Mouse (Mus musculus): ENCODE results near the gene Cybrd1.

Cybrd1 gene

DNA sequence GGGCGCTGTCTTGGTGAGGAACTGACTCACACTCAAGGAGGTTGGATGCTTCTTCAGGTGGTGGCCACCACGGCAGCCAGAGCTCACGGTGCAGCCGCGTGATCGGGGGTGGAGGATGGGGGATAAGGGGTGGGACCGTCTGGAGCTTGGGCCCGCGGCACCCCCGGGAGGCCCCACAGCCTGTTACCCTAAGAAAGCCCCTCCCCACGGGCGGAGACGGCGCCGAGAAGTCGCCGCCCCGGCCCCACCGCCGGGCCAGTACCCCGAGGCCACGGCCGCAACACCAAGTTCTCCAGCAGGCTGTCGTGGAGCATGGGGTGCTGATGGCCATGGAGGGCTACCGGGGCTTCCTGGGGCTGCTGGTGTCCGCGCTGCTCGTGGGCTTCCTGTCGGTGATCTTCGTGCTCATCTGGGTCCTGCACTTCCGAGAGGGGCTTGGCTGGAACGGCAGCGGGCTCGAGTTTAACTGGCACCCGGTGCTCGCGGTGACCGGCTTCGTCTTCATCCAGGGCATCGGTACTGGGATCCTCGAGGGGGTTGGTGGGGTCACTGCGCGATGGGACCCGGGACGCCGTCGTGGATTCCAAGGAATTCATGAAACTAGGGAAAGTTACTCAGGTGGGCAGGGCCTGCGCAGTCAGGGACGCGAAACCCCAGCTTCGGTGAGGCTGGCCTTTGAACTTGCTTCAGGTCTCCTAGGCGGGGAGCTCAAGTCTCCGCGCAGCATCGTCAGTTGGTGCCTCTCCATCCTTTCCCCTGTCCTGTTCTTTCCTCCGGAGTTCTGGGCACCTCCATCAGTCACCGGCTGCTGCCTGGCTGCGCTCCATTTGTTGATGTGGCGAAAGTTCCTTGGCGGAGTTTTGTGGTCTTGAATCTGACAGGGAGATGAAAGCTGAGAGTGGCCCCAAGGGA is at the start of gene Cybrd1:
Cybrd1 (plus strand) TSS at position 127 of the 912 bp plus-strand sequence.
- DNase-seq (ENCODE audit: low spot score in 2 of 2) = no peak

DNA sequence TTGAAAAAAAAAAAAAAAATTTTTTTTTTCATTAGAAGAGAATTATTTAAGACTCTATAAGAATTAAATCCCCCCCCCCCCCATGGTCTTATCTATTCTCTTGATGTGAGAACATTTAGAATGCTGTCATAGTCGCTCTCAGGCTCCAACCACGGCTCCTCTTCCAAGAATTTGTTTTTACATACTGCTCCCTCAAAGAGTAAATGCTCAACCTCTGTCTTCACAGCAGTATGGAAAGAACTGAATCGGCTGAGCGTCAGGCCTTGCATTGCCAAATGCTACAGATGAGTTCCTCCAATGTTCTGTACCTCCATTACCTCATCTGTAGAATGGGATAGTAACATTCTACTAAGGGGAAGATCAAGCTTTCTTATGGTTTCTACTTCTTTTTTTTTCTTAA is 46.1 kb upstream of the Cybrd1 start:
- no peak for DNase-seq (ENCODE audit: low spot score in 2 of 2)

DNA sequence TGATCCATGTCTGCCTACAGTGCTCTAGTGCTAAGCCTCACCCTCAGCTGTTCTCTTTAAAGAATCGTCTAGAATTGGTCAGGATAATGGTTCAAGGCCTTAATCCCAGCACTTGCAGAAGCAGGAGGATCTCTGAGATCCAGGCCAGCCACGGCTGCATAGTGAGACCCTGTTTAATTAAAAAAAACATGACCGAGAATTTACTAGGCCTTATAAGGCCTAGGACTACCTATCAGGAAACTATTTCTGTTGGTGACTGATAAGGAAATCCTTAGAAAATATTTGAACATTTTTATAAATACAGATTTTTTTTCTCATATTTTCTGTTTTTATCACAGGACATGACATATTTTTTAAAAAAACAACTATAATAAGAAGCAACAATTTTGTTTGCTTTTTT is 44.4 kb upstream of the Cybrd1 start:
- no peak for DNase-seq (ENCODE audit: low spot score in 2 of 2)

DNA sequence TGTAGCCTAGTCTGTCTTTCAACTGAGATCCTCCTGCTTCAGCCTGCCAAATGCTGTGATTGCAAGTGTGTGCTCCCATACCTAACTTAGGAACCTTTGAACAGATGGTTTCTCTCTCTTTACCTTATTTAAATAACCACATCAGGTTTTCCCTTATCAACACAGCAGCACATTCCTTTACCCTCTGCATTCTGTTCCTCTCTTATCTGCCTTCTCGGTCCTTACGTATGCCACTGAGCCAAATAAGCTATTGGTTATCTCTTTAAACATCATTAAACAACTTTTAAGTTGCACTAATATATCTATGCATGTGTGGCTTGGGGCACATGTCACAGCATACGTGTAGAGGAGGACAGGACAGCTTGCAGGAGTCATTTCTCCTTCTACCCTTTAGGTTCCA is 43.9 kb upstream of the Cybrd1 start:
- no peak for DNase-seq (ENCODE audit: low spot score in 2 of 2)

DNA sequence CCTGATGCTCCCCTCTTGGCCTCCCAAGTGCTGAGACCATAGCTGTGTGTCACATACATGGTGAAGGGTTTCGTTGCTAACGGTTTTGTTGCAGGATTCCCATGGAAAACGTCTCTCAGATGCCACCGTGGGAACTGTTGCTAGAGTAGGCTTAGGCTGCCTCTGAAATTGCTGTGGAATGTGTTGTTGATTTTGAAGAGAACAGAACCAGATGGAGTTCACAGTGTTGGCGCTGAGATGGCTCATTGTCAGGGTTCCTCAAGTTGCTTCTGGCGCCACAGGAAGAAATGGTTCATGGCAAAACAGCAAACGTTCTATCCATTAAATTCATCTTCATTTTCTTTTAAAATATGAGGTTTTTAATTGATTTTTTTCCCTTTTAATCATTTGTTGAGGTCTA is 35.3 kb upstream of the Cybrd1 start:
- no peak for DNase-seq (ENCODE audit: low spot score in 2 of 2)

DNA sequence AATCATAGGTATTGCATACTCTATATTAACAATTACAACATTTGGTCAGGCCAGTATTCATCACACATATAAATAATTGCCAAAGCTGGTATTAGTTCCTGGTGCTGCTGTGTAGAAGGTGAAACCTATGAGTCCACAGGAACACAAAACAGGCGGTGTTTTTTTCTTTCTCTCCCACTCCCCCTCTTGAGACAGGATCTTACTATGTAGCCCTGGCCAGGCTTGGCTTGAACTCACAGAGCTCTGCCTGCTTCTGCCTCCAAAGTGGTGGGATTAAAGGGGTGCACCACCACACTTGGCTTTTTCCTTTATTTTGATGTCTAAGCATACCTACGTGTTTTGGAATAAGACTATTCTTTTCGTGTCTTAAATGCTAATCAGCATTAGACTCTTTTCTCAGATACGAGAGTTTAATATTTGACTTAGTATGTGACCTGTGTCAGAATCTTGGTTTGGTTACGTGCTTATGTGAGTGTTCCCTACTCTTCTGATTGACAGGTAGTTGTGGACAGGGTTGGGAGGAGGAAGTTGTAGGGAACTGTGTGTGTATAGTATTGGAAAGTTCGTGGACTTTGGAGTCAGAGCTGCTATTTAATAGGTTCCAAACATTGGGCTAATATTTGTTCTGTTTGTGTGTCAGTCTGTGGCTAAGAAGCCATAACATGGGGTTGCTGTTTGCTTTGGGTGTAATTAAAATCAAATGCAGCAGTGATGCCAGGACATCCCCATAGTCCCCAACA is 34.1 kb upstream of the Cybrd1 start:
- no peak for DNase-seq (ENCODE audit: low spot score in 2 of 2)

DNA sequence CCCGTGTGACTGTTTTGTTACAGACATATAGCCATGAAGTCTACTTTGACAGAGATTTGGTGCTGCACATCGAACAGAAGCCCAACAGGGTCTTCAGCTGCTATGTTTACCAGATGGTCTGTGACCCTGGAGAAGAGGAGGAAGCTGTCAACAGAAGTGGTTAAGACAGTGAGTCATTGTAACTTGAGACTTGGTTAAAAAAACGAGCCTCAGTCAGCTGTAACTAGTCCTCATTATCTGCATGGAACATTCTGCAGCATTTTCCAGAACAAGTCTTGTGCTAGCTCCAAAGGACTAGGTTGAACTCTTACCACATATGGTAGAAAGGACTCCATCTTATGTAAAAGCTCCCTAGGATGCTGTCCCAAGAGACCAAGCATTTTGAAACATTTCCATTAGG is 28.0 kb upstream of the Cybrd1 start:
- DNase-seq (ENCODE audit: low spot score in 2 of 2) = no peak

DNA sequence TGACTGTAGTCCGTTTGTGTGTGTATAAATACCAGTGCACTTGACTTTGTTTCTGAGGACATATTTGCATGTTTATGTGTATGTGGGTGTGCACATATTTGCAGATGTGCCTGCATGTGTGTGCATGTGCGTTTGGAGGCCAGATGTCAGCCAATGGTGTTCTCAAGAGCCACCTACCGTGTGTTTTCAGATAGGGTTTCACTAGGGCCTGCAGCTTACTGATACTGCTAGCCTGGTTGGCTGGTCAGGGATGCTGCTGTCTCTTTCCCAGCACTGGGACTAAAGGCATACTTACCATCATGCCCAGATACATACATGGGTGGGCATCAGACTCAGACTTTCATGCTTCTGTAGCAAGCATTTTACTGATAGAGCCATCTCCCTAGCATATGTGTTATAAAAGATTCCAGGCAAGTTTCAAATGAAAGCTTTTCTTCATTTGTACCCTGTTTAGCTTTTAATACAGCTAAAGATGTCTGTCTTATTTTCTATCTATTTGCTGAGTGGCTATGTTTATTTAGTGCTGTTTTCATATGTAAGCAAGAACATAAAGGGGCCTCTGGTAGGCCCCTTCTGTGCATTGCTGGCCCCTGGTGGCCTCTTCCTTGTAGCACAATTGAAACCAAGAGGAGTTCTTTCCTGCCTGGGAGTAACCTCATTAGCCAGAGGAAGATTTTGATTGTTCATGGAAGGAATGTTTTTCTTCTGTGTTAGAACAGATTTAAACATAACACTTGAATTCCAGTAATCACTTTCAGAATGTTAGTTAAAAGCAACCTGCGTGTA is 26.9 kb upstream of the Cybrd1 start:
- no peak for DNase-seq (ENCODE audit: low spot score in 2 of 2)

DNA sequence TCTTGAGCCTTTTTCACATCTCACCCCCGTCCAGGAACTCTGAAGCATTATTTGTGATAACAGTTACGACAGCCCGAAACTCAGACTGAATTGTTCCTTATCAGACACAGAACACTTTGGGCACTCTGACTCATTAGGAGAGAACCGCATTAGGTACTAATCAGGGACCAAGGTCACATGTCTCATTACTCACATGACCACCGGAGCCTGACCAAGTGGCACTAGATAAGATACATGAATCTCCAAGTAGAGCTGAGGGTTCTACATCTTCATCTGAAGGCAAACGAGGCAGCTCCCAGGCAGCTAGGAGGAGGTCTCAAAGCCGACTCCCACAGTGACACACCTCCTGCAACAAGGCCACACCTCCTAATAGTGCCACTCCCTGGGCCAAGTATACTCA is 21.6 kb upstream of the Cybrd1 start:
- no peak for DNase-seq (ENCODE audit: low spot score in 2 of 2)

DNA sequence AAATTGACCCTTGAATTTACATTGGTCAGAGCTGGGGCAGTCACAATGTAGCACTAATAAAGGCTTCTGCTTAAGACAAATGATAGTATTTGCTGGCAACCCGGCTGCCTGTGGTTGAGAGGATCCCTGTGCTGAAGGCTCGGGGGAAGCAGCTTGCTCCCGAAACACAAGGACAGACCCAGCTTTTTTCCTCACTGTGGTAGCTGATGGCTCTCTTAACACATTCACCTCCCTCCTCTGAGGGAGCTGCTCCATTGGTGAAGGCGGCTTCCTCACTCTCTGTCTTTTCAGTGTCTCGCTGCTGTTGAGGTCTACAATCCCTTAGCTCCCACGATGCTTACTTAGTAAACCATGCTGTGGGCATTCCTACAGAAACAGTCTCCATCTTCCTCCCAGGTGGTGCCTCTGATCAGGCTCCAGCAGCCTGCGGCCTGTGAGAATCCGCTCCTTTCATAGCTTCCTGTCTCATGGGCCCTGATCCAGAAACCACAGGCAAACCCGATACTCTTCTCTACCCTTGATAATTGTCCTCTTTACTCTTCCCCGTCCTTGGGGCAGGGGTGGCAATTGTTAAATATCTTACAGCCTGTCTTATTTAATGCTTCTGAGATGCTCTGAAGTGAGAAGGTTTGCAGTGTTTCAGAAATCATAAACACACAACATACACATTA is 15.0 kb upstream of the Cybrd1 start:
- no peak for DNase-seq (ENCODE audit: low spot score in 2 of 2)

DNA sequence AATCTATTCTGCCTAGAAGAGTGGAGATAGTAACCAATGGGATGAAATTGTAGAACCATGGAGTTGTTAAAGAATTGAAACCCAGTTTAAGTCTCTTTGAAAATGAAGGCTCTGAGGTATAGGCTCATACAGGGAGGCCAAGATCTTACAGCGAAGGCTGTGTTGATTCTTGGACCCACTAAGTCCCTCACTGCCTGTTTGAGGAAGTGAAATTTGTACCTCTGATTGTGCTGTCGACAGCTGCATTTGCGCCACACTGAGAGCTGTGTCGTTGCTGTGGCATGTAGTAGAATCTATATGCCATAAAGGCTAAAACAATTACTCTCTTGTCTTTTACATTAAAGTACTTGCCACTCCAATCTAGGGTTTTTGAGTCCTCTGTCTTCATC is 14.4 kb upstream of the Cybrd1 start:
- DNase-seq (ENCODE audit: low spot score in 2 of 2) = no peak

DNA sequence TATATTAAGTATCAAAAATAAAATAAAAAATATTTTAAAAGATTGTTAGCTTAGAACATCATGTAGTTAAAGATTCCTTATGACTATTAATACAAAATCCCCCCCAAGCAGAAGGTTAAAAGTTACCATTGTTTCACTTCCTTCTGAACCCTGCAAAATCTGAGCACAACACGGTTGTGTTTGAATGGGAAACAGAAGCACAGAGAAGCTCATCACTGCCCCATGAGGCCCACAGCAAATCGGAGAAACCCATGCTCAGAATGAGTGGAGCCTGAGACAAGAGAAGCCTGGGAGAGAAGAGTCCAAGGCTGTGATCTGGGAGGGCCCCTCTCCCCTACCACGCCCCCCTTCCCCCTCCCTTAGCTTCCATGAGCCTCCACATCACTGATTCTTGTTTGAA is 13.0 kb upstream of the Cybrd1 start:
- no peak for DNase-seq (ENCODE audit: low spot score in 2 of 2)

DNA sequence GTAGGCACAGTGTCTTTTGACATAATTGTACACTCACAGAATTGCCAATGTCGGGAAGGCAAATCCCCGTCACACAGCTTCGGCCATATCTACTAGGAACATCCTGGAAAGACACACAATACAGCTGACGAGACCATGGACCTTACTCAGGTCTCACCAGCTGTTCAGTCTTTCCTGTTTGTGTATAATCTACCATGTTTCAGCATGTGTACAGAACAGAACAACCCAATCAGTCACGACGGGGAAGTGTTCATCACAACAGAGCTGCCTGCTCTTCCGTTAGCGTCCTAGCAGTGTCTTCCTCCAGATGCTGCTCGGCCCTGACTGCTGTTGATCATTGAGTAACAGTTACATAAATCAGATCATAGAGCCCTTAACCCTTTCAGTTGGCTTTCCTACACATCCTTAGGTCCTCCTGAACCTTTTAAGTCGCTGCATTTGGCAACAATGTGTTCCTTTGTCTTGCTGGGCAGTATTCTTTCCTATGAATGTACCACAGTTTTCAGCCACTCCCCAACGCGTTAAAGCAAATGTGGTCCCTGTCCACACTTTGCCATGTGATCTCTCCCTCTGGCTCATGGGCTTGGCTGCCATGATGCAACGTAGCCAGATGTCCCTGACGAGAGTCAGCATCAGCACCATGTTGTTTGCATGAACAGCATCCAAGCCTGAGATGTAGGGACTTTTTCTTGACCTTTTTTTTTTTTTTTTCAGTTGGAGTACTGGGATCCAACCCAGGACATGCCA is 12.1 kb upstream of the Cybrd1 start:
- DNase-seq (ENCODE audit: low spot score in 2 of 2) = no peak

DNA sequence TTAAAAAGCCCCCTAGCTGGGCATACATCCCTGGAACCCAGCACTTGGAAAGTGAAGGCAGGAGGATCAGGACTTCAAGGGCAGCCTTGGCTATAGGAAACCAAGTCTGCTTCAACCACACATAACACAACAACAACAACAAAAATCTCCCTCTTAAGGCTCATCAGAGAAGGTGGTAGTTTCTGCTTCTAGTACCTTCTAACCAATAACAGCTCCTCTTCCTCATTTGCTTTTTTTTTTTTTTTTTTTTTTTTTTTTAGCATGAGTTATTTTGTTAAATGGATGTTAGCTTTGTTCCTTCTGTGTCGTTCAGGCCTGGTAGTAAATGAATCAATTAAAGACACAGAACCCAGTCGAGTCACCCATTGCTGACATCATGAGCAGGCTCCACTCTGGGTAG is 10.5 kb upstream of the Cybrd1 start:
- DNase-seq (ENCODE audit: low spot score in 2 of 2) = no peak

DNA sequence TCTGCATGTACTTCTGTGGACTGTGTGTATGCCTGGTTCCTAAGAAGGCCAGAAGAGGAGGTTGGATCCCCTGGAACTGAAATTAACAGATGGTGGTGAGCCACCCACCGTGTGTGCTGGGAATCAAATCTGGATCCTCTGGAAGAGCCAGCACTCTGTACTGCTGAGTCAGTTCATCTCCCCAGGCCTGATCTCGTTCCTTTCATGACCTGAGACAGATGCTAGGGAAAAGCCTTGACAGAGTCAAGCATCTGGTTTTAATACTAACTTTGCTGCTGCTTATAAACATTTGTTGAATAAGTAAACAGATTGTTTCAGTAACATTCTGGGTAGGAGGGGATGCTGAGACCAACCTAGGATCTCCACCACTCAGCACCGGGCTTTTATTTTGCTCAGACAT is 9.2 kb upstream of the Cybrd1 start:
- DNase-seq (ENCODE audit: low spot score in 2 of 2) = no peak

DNA sequence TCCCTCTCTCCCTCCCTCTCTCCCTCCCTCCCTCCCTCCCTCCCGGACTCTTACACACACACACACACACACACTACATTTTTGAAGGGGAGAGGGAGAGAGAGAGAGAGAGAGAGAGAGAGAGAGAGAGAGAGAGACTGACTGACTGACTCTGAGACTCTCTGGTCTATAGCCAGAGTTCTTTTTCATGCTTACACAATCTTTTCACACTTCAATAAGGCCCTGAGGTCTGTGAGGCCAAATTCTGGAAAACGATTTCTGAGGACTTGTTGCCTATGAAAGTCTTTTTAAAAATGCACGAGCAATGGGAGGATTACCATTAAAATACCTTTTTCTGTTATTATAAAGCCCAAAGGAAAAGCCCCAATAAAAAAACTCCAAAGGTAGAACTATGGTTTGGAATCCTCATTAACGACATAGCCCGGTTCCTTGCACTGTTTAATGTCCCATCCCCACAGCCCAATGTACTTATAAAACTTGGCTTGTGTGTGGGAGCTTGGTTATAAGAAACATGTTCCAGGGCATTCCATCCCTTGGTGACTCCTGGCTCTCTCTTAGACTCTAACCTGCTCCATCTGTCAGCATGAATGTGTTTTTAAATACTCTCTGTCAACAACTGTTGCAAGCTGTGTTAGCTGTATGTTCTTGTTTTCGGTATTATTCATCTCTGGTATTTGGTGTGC is 4.1 kb upstream of the Cybrd1 start:
- DNase-seq (ENCODE audit: low spot score in 2 of 2) = no peak

DNA sequence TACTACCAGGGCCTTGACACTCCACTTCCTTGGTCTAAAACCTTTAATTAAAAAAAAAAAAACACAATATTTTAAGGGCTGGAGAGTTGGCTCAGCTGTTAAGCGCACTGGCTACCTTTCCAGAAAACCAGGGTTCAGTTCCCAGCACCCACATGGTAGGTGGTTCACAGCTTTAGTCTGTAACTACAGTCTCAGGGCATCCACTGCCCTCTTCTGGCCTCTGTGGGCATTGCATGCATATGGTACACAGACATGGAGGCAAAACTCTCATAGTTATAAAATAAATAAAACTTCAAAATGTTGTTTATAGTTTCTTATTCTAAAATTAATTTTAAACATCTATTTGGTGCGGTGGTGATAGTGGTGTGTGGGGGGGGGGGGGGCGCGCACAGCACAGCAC is 1.6 kb upstream of the Cybrd1 start:
- DNase-seq (ENCODE audit: low spot score in 2 of 2) = no peak

DNA sequence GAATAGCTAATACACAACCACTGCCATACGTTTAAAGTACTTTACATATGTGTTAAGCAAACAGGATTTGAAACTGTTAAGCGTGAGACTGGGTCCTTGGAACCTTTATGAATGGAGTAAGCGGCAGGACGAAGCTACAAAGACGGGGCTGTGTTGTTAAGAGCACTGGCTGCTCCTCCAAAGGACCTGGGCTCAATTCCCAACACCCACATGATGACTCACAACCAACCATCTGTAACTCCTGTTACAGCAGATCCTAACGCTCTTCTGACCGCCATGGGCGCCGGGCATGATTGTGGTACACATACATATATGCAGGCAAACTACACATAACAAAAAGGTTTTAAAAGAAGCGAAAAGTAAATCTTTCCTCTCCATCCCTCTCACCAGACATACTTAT is 3.1 kb downstream of the Cybrd1 start:
- peak in 1 of 2 experiments; percentile 55 for DNase-seq (ENCODE audit: low spot score in 2 of 2)

DNA sequence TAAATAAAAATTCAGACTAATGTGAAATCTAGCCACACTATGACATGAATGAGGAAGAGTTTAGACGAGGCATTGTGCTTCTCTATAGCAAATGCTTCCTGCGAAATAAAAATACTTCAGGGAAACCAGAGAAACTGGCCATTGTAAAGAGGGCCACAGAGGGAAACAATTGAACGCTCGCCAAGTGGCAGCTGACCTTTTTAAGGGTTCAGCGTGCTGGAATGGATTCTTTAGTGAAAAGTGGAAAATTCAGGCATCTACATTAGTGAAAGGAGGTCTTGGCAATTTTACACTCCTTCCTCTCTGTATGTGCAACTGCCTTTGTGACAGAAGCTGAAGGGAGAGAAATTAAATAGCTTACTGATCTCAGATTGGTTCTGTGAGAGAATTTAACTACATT is 3.7 kb downstream of the Cybrd1 start:
- no peak for DNase-seq (ENCODE audit: low spot score in 2 of 2)

DNA sequence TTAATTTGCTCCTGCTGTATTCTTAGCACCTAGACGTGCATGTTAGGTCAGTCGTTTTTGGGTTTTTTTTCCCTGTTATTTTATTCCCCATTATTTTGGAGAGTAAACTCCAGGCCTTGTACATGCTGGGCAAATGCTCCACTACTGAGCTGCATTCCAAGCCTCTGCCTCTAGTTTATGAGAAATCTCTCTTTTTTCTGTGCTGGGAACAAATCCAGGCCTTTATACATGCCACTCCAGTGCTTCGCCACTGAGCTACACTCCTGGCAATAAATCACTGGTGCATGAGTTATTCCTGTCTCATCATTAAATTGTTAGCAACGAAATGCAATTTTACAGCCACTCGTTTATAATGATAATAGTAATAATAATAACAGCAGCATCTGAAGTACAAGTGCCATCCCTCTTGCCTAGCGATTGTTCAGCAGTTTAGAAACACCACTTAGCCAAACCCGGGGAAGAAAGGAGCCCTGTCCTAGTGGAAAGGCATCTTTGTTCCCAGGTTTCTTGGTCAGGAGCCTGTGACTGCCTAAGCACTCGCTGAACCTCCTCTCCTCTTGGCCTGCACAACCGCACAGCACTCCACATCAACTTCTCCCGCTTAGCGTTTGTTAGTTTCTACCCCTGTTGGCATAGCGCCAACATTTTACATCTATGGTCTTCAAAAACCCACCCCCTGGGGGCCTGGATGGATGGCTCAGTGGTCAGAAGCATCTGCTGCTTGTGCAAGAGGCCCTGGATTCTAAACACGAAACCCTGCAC is 4.7 kb downstream of the Cybrd1 start:
- no peak for DNase-seq (ENCODE audit: low spot score in 2 of 2)

All from left cerebral cortex, adult 9 months (tissue).